Mouse (Mus musculus): ENCODE results near the gene Gm42906.

Gm42906 gene

DNA sequence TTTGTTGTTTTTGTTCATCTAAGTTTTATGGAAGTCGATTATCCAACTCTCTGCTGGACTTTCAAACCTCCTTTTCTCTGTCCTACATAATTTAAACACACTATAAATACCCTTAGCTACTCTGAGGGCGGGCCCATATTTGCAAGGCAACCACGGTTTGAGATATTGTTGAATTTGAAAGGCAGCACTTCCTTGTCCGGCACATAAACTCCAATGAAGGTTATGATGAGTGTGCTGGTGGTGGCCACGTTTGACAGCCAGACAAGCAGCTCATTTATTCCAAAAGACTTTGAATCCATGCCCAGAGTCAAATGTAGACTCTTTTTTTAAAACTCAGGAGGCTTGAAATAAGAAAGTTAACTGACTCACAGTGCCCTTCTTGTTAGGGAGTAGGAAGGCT, 33.3 kb downstream of the Gm42906 start:
- no peak for DNase-seq (ENCODE audit: low spot score)

- DNase-seq (ENCODE audit: low spot score), result no peak
Measured at GRCm38 (mm10) chr5:151393821-151394662, 33.9 kb downstream of the Gm42906 start.

- DNase-seq (ENCODE audit: low spot score), result no peak
Measured at GRCm38 (mm10) chr5:151389827-151390226, 38.1 kb downstream of the Gm42906 start.

DNA sequence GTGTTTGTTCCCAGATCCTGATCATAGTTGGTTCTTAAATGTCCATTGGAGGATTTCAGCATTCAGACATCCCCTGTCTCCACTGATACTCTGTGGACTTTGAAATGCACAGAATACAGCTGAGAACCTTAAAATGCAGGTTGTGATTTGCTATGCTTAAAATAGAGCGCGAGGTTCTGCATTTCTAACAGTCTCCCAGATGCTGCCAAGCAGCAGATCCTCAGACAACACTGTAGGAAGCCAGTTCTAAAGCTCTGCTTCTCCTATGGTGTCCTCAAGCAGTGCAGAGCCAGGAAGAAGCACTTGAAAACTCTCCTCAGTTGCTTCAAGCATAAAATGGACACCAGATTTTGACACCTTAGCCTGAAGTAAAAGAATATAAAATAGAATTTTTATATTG, 48.1 kb downstream of the Gm42906 start:
- DNase-seq (ENCODE audit: low spot score), result no peak

DNA sequence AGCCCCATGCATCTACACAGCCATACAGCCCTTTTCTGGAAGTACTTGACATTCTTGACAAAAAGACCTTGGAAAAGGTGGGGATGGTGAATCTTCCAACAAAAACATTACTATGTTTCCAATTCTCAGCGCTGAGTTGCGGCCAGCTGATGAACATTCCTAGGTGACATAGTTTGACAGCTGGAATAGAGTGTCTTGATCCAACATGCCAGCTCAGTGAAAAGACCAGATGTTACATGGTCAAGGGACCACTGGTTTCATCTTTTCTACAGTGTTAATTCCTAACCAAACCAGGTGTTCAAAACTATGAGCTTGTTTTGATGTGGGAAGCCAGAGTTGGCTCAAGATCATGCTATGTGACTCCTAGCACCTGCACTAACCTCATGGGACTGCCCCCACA, 48.8 kb downstream of the Gm42906 start:
- DNase-seq (ENCODE audit: low spot score), result no peak

GRCm38 (mm10) chr5:151376931-151377330, 51.0 kb downstream of the Gm42906 start:
- DNase-seq (ENCODE audit: low spot score), result no peak

- no peak for DNase-seq (ENCODE audit: low spot score)
Measured at GRCm38 (mm10) chr5:151374825-151375224, 53.1 kb downstream of the Gm42906 start.

- no peak for DNase-seq (ENCODE audit: low spot score)
Measured at GRCm38 (mm10) chr5:151371130-151371529, 56.8 kb downstream of the Gm42906 start.

DNA sequence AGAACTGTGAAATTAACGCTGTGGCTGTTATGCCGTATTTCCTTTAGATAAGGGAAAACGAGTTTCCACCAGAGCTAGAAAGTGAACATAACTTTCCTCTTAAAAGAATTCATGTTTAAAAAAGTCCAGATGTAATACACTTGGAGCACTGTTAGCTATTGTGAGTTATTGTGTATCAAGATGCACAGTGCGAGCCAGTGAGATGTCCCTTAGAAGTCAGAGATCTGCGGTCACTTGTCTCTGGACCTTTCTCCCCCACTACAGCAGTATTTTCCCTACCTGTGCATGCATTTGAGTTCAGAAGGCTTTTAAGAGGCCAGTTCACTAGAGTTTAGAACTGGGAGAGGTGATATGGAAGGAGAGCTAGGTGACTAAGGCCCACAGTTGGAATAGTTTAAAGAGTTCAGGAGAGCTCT, 58.6 kb downstream of the Gm42906 start:
- no peak for DNase-seq (ENCODE audit: low spot score)

DNA sequence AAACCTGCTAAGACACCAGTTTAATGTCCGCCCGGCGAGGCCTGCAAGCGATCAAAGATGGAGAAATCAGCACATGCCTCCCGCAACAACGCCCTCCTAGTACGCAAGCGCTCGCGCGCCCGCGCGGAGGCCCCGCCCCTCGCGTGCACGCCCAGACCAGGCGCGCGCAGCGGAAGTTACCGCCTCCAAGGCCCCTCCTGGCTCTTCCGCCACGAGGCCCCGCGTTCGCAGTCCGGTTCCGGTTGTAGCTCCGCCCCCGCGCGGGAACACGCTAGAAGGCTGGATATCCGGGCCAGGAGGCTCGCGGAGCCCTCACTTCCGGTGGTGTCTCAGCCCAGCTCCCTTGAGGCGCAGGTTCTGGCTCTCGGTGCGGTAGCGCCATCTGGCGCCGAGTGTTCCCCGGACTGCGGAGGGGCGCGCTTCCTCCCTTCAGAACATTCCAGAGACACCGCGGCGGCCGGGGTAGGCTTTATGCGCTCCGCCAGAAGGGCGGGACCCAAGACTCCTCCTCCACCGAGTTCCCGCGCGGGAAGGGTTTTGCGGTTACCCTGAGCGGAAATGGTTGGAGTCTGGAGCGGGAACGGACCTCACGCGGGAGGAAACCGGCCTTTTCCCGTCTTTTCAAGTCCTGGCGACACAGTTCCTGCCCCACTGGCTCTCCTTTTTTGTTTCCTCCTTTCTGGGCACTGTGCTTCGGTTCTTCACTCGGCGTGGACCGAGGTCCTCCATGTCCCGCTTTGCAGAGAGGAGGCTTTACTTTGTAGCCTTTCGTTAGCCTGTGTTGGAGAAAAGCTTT, 59.4 kb downstream of the Gm42906 start:
- peak; percentile 100 for DNase-seq (ENCODE audit: low spot score)

- peak; percentile 62 for DNase-seq (ENCODE audit: low spot score)
Measured at GRCm38 (mm10) chr5:151367881-151368394, 60.0 kb downstream of the Gm42906 start.

GRCm38 (mm10) chr5:151367317-151367716, 60.6 kb downstream of the Gm42906 start:
- DNase-seq (ENCODE audit: low spot score), result no peak

DNA sequence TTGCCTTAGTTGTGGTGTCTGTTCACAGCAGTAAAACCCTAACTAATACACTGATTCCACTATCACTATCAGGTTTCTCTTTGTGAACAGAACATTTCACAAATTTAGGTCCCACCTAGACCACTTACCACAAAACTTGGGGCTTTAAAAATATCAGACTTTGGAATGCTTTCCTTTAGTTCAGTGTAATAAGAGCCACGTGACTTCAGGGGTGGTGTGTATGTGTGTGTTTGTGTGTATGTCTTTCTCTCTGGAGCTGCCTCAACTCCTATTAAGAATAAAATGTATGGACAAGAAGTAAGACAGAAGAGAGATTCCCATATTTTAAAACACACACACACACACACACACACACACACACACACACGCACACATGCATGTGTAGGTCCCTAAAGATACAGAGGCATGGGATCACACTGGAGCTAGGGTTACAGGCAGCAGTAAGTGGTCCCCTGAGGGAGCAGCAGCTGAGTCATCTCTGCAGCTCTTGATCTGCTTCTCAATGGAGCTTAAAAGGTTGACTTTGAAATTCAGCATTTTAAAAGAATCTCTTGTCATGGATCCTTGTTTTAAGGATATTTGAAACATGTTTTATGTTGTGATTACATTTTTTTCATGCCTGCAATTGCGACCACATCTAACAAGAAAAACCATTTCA, 64.5 kb downstream of the Gm42906 start:
- DNase-seq (ENCODE audit: low spot score), result no peak

DNA sequence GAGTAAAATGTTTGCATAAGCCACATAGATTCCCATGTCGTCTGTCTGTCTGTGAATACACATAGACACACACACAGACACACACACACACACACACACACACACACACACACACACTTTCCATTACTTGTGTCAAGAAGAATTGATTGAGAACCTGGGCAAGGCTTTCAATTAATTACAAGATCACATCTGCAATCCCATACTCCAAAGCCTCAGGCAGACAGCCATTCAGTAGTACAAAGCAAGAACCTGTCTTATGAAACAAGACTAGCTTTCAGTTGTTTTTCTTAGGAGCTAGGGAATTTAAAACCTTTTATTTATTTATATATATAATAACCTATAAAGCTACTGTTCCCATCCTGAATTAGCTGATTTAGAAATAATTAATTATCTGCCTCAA, 78.3 kb downstream of the Gm42906 start:
- DNase-seq (ENCODE audit: low spot score), result no peak

GRCm38 (mm10) chr5:151348418-151348817, 79.5 kb downstream of the Gm42906 start:
- no peak for DNase-seq (ENCODE audit: low spot score)

GRCm38 (mm10) chr5:151346626-151347025, 81.3 kb downstream of the Gm42906 start:
- DNase-seq (ENCODE audit: low spot score), result peak; percentile 55

GRCm38 (mm10) chr5:151344737-151345136, 83.2 kb downstream of the Gm42906 start:
- DNase-seq (ENCODE audit: low spot score), result no peak

GRCm38 (mm10) chr5:151333686-151334085, 94.3 kb downstream of the Gm42906 start:
- DNase-seq (ENCODE audit: low spot score), result no peak

DNA sequence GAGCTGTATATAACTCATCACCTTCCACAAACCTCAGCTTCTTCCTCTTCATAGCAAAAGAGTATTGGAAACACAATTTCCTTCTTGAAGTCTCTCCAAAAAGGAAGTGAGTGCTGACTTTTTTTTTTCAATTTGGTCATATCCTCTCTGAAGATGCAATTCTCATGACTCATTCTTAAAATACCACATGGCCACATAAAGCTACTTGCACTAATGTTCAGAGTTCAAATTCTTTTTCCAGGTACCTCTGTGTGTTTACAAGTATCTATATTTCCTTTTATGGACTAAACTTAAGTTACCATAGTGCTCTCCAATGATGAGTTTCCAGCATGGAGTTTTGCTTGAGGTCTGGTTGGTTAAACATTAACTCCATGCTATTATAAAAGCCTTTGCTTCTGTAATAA, 94.8 kb downstream of the Gm42906 start:
- no peak for DNase-seq (ENCODE audit: low spot score)

DNA sequence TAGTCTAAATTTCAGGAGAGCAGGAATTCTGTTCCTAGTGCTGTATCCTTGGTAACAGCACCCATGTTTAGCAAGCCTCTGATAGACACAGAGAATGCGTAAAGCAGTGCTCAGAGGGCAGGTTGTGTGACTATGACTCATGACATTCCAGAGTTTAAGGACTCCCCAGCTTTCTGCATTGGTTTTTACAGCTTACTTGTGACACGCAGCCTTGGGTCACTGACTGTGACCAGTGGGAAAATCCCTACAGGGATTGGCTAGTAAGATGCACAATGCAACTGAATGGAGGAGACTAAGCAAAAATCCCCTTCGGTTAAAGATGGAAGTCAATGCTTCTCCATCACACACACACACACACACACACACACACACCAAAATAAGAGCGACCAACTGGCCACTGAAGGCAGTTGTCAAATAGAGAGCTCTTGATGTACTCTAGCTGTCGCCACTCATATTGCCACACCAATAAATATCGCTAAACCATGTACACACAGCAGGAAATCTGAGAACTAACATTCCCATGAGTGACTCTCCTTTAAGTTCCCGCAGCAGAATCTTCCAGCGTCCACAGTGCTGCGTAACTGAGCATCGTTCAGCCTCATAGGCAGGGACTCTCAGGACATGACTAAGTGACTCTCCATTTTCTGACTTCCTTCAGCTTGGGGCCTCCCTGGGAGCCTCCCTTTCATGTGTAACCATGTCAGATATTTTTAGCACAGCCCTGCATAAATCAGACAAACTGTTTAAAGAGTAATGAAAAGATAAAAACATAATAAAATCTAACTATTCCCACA, 112.0 kb downstream of the Gm42906 start:
- no peak for DNase-seq (ENCODE audit: low spot score)

DNA sequence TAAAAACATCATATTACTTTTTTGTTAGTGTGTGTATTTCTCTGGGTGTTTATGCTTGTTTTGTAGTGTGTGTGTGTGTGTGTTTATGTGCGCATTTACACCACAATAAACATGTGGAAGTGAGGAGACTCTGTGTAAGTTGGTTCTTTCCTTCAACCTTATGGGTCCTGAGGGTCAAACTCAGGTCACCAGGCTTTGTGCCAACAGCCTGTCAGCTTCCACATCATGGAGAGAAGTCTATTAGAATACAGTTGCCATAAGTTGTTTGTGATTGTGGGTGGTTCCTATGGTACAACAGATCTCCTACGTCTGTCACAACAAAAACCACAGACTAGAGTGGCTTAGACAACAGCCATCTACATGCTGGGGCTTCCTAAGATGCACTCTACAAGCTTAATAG, 127.7 kb downstream of the Gm42906 start:
- DNase-seq (ENCODE audit: low spot score), result no peak

DNA sequence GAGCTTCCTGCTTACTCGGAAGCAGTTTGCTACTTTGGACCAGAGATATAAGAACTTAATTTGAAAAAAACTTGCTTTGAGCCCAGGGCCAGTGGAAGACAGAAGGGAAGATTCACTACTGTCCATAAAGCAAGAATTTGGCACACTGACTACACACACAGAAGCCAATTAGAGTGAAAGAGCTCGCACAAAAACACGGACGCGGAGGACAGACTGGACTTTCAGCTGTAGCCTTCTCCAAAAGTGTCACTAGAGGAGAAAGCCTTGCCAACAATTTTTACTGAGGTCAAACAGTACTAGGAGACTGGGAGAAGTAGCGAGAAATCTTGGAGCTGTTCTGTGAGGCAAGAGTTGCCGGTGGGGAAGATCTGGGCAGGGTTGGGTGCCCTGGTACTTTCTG, 128.4 kb downstream of the Gm42906 start:
- peak; percentile 10 for DNase-seq (ENCODE audit: low spot score)
